8 mouse cellular contexts compared by ENCODE assay signal in genomic region chr13:104518312-104519005, GRCm38 (mm10).
DNase-seq lines count a peak whose midpoint lies in the region; ATAC-seq and TF ChIP-seq lines count a peak whose summit lies in the region.
"Had no signal": no experiment of that assay in that cellular context is flagged by ENCODE, and none has a peak within 500 bp of the region (broad histone marks: within the 10 kb centered on the region; RNA-seq: fewer than 3 reads in every experiment).

No protein-coding gene starts in this region.

- peak; percentile 84 to 88 for DNase-seq in cerebellum, adult 18-20 months
- DNase-seq in heart, postnatal 0 days (ENCODE audit: low spot score), result peak; percentile 89
- peak; percentile 92 to 95 for DNase-seq in kidney, postnatal 25 days
- DNase-seq in liver, adult 2 months (ENCODE audit: extremely low read depth, low read depth, low spot score), result peak; percentile 17
- DNase-seq in urinary bladder, postnatal 14 days (ENCODE audit: low spot score), result peak; percentile 86

- no peak for TF ChIP-seq EP300 in heart, postnatal 0 days (IDR thresholded peaks at IDR 0.05; ENCODE audit: low read depth)

- peak overlapping the region; percentile 58 for H3K9ac ChIP-seq in forebrain, embryonic 15.5 days (replicated peaks)
- H3K9ac ChIP-seq in heart, postnatal 0 days (replicated peaks; ENCODE audit: low read depth, low read length), result peak overlapping the region; percentile 55
- no peak overlapping the region; the same call in 1 of the 2 replicates for H3K9ac ChIP-seq in liver, adult 2 months (ENCODE audit: low read depth, low read length)
- peak overlapping the region; percentile 74 for H3K9ac ChIP-seq in neural tube, embryonic 13.5 days

- no peak for TF ChIP-seq POLR2A in liver, adult 2 months (IDR thresholded peaks at IDR 0.05; ENCODE audit: extremely low read depth, insufficient read depth, low read length)

- peak overlapping the region; percentile 38 for H3K4me3 ChIP-seq in forebrain, embryonic 15.5 days
- peak overlapping the region; percentile 34 for H3K4me3 ChIP-seq in heart, postnatal 0 days (ENCODE audit: low read depth, low read length)
- 0 out of 2 replicates have a peak overlapping the region, but pooled peaks have one; percentile 25 for H3K4me3 ChIP-seq in liver, adult 2 months (ENCODE audit: insufficient read depth, low read depth, low read length)
- peak overlapping the region; percentile 37 for H3K4me3 ChIP-seq in neural tube, embryonic 13.5 days
- H3K4me3 ChIP-seq: erythroblast, embryonic 14.5 days had no signal

- peaks cover 16% of the 10 kb centered on the region for H3K4me1 ChIP-seq in forebrain, embryonic 15.5 days
- peaks cover 10% of the 10 kb centered on the region for H3K4me1 ChIP-seq in heart, postnatal 0 days (ENCODE audit: control insufficient read depth, insufficient read depth)
- H3K4me1 ChIP-seq in liver, adult 2 months (ENCODE audit: control insufficient read depth, insufficient read depth, low read length), result no peaks in the 10 kb centered on the region
- H3K4me1 ChIP-seq in neural tube, embryonic 13.5 days (replicated peaks), result peaks cover 13% of the 10 kb centered on the region

- H3K79me2 ChIP-seq in liver, adult 2 months (ENCODE audit: control insufficient read depth, insufficient read depth, low read length), result no peaks in the 10 kb centered on the region

- 4% methylated on average over 19 of the region's 19 CpGs for WGBS in forebrain, embryonic 15.5 days
- WGBS in heart, postnatal 0 days, result 14% methylated on average over 19 of the region's 19 CpGs
- 48% methylated on average over 19 of the region's 19 CpGs for WGBS in liver, adult 2 months
- WGBS in neural tube, embryonic 13.5 days, result 3% methylated on average over 19 of the region's 19 CpGs

- no peaks in the 10 kb centered on the region for H3K9me3 ChIP-seq in forebrain, embryonic 15.5 days
- no peaks in the 10 kb centered on the region for H3K9me3 ChIP-seq in heart, postnatal 0 days (replicated peaks; ENCODE audit: control insufficient read depth, low read length)
- H3K9me3 ChIP-seq in neural tube, embryonic 13.5 days, result no peaks in the 10 kb centered on the region

- no peak for TF ChIP-seq CTCF in heart, postnatal 0 days (IDR thresholded peaks at IDR 0.05; ENCODE audit: low read depth)
- no peak for TF ChIP-seq CTCF in liver, adult 2 months (IDR thresholded peaks at IDR 0.05; ENCODE audit: low read depth, low read length)

- ATAC-seq in forebrain, embryonic 15.5 days (replicated peaks), result peak; percentile 97
- peak; percentile 91 for ATAC-seq in heart, postnatal 0 days (ENCODE audit: insufficient read depth, low read depth)
- ATAC-seq in neural tube, embryonic 13.5 days (ENCODE audit: low read depth), result peak; percentile 98

- H3K27me3 ChIP-seq in forebrain, embryonic 15.5 days, result no peaks in the 10 kb centered on the region
- no peaks in the 10 kb centered on the region for H3K27me3 ChIP-seq in heart, postnatal 0 days (ENCODE audit: control insufficient read depth, insufficient read depth, low read length)
- no peaks in the 10 kb centered on the region for H3K27me3 ChIP-seq in liver, adult 2 months (ENCODE audit: control insufficient read depth, insufficient read depth, low read length)
- no peaks in the 10 kb centered on the region for H3K27me3 ChIP-seq in neural tube, embryonic 13.5 days

- H3K4me2 ChIP-seq in forebrain, embryonic 15.5 days (replicated peaks), result peak overlapping the region; percentile 53
- H3K4me2 ChIP-seq in heart, postnatal 0 days (ENCODE audit: low read depth, low read length), result peak overlapping the region; percentile 66
- H3K4me2 ChIP-seq in neural tube, embryonic 13.5 days, result peak overlapping the region; percentile 60

- no peaks in the 10 kb centered on the region for H3K36me3 ChIP-seq in forebrain, embryonic 15.5 days
- no peaks in the 10 kb centered on the region for H3K36me3 ChIP-seq in heart, postnatal 0 days (replicated peaks; ENCODE audit: control insufficient read depth, insufficient read depth, low read length)
- H3K36me3 ChIP-seq in liver, adult 2 months (ENCODE audit: control insufficient read depth, insufficient read depth, low read length), result no peaks in the 10 kb centered on the region
- H3K36me3 ChIP-seq in neural tube, embryonic 13.5 days, result no peaks in the 10 kb centered on the region

- H3K27ac ChIP-seq in forebrain, embryonic 15.5 days (replicated peaks), result peak overlapping the region; percentile 95
- H3K27ac ChIP-seq in heart, postnatal 0 days (ENCODE audit: low read depth), result peak overlapping the region; percentile 52
- no peak overlapping the region for H3K27ac ChIP-seq in liver, adult 2 months (replicated peaks; ENCODE audit: insufficient read depth, low read depth, low read length)
- peak overlapping the region; percentile 94 for H3K27ac ChIP-seq in neural tube, embryonic 13.5 days (replicated peaks)

Comparison
In these comparisons a context has a peak if more than half of its experiments do, and no peak if none do; other contexts are left out.
1. DNase-seq: peak in every context shown above with its lines; median percentile 94 in kidney, postnatal 25 days; 89 in heart, postnatal 0 days; 86 in cerebellum, adult 18-20 months; 86 in urinary bladder, postnatal 14 days; 17 in liver, adult 2 months.